Mouse (Mus musculus): Measurements from ENCODE around the gene Itpr1. TPM values are rescaled to one million over a fixed set of nuclear protein-coding genes. Genes with fewer than 3 reads are reported as not detected.

The Itpr1 gene
- polyA plus RNA-seq, 1 experiment from 2014 or later = 14.6 TPM

DNA sequence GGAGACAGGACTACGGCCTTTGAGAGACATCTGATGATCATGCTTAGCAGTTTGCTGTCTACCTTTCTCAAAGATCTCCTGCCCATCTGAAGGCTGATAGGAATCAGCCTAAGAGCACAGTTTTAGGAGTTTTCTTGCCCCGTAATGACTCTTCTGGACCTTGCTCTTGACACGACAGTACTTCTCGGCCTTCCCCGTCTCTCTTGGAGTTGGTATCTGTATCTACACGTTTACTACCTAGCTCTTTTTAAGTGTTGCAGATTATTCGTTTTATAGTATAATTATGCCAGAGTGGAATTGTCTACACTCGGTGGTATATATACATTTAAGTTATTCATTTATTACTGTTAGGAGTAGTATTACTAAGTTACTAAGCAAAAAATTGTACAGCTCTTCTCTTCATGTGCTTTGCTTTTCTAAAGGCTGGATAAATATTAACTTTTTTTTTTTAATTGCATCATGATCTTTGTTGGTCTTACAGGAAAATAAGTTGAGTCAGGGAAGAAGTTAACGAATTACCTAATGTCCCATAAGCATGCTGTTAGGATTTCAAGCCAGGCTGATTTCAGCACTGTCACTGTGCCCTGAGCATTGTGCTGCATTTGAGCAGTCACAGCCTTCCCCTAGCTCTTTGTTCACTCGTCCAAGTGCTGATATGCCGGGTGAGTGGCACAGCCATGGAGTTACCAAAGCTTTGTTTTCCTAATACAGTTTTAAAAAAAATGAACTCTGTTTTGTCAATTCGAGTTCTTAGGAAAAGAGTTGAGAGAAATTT, 64.9 kb downstream of the Itpr1 start:
- H3K27ac ChIP-seq = no peak overlapping the region

DNA sequence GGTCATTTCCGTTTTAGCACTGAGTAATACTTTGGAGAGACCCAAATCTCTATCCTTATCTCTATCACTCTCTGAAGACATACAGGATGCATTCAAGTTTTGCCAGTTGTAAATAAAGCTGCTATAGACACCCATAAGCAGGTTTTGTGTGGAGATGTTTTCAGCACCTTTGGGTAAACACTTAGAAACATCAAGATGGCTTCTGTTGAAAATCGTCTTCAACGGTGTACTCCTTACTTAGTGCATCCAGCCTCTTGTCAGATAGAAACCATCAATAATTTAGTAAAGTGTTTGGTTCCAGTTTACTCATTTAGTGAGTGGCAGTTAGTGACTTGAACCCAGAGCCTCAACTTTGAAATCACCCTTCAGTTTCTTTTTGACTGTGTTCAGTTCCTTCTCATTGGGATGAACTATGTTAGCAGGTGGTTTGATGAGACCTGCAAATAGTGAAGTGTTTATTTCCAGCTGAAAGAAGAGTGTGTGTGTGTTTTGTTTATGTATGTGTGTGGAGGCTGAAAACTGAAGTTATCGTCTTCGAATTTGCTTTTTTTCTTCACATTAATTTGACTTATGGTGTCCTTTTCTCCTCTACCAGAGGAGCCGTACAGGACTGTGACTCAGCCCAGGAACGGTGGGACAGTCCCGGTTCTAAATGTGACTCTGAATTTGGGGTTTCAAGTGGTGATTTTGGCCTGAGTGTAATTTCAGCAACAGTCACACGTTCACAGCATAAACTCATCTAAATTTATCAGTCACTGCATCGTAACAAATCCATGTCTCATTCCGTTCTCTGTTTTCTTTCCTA, 66.1 kb downstream of the Itpr1 start:
- no peak overlapping the region for H3K4me3 ChIP-seq
- DNase-seq (ENCODE audit: low spot score) = no peak
- H3K9me3 ChIP-seq = no peaks in the 10 kb centered on the region
- no peak overlapping the region for H3K27ac ChIP-seq
- H3K4me1 ChIP-seq = peaks cover 35% of the 10 kb centered on the region
- WGBS = 84% methylated on average over 11 of the region's 11 CpGs
- no peaks in the 10 kb centered on the region for H3K36me3 ChIP-seq
- no peaks in the 10 kb centered on the region for H3K27me3 ChIP-seq (ENCODE audit: insufficient read depth, poor library complexity, severe bottlenecking)

More for the DNA sequence above, 64.9 kb downstream of the Itpr1 start:
- Histone ChIP-seq H3K27me3 (ENCODE audit: insufficient read depth, poor library complexity, severe bottlenecking) (no peaks in the 10 kb centered on the region), H3K4me3 (no peak overlapping the region), H3K36me3 (no peaks in the 10 kb centered on the region), H3K4me1 (peaks cover 45% of the 10 kb centered on the region), H3K9me3 (no peaks in the 10 kb centered on the region)
- DNase-seq (ENCODE audit: low spot score) = no peak
- WGBS = 70% methylated on average over 12 of the region's 12 CpGs

- Histone ChIP-seq H3K4me3 (peak overlapping the region; percentile 19; the same call in 1 of the 2 replicates), H3K36me3 (no peaks in the 10 kb centered on the region), H3K4me1 (peaks cover 12% of the 10 kb centered on the region; the same call in 1 of the 2 replicates), H3K27ac (no peak overlapping the region), H3K27me3 (ENCODE audit: insufficient read depth, poor library complexity, severe bottlenecking) (no peaks in the 10 kb centered on the region), H3K9me3 (no peaks in the 10 kb centered on the region)
- DNase-seq (ENCODE audit: low spot score) = no peak
- WGBS = 30% methylated on average over 4 of the region's 4 CpGs
Observed at GRCm38 (mm10) chr6:108282131-108282530, 69.2 kb downstream of the Itpr1 start.

DNA sequence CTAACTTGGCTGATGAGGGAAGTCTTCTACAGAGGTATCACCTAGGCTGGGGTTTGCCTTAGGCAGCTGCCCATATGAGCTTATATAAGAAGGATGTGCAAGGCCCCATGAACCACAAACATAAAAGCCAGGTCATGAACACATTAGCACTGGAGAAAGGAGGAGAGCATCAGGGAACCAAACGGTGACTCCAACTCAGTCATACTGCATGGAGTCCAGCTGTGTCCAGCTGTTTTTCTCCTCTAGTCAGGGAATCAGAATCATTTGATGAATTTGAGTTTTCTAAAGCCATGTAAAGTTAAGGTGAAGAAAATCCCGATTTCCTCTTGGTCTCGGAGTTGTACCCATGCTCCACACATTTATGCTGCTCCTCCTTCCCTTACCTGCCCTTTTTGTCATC, 69.7 kb downstream of the Itpr1 start:
- no peak overlapping the region for H3K27ac ChIP-seq

GRCm38 (mm10) chr6:108284688-108285087, 71.8 kb downstream of the Itpr1 start:
- Histone ChIP-seq H3K4me1 (peaks cover 14% of the 10 kb centered on the region; the same call in 1 of the 2 replicates), H3K9me3 (no peaks in the 10 kb centered on the region), H3K27ac (no peak overlapping the region), H3K36me3 (0 out of 2 replicates have a peak, but pooled peaks cover 3% of the 10 kb centered on the region), H3K27me3 (ENCODE audit: insufficient read depth, poor library complexity, severe bottlenecking) (no peaks in the 10 kb centered on the region), H3K4me3 (no peak overlapping the region)
- whole genome bisulfite sequencing = 90% methylated on average over 3 of the region's 3 CpGs
- no peak for DNase-seq (ENCODE audit: low spot score)

More for the DNA sequence above, 69.7 kb downstream of the Itpr1 start:
- Histone ChIP-seq H3K9me3 (no peaks in the 10 kb centered on the region), H3K36me3 (0 out of 2 replicates have a peak, but pooled peaks cover 3% of the 10 kb centered on the region), H3K4me3 (no peak overlapping the region; the same call in 1 of the 2 replicates), H3K27me3 (ENCODE audit: insufficient read depth, poor library complexity, severe bottlenecking) (no peaks in the 10 kb centered on the region), H3K4me1 (peaks cover 10% of the 10 kb centered on the region; the same call in 1 of the 2 replicates)
- no peak for DNase-seq (ENCODE audit: low spot score)
- 84% methylated on average over 3 of the region's 3 CpGs for WGBS

GRCm38 (mm10) chr6:108288979-108289378, 76.1 kb downstream of the Itpr1 start:
- Histone ChIP-seq H3K4me1 (peaks cover 7% of the 10 kb centered on the region), H3K36me3 (0 out of 2 replicates have a peak, but pooled peaks cover 3% of the 10 kb centered on the region), H3K9me3 (no peaks in the 10 kb centered on the region), H3K4me3 (no peak overlapping the region), H3K27me3 (ENCODE audit: insufficient read depth, poor library complexity, severe bottlenecking) (no peaks in the 10 kb centered on the region), H3K27ac (no peak overlapping the region)
- 64% methylated on average over 3 of the region's 3 CpGs for WGBS
- no peak for DNase-seq (ENCODE audit: low spot score)

GRCm38 (mm10) chr6:108290978-108291377, 78.1 kb downstream of the Itpr1 start:
- Histone ChIP-seq H3K36me3 (0 out of 2 replicates have a peak, but pooled peaks cover 3% of the 10 kb centered on the region), H3K27ac (no peak overlapping the region), H3K4me3 (no peak overlapping the region), H3K4me1 (peaks cover 23% of the 10 kb centered on the region), H3K9me3 (no peaks in the 10 kb centered on the region), H3K27me3 (ENCODE audit: insufficient read depth, poor library complexity, severe bottlenecking) (no peaks in the 10 kb centered on the region)
- WGBS = 81% methylated on average over 2 of the region's 2 CpGs
- DNase-seq (ENCODE audit: low spot score) = no peak

GRCm38 (mm10) chr6:108291556-108291955, 78.7 kb downstream of the Itpr1 start:
- 87% methylated on average over 3 of the region's 3 CpGs for WGBS
- H3K9me3 ChIP-seq = no peaks in the 10 kb centered on the region

GRCm38 (mm10) chr6:108301856-108302255, 89.0 kb downstream of the Itpr1 start:
- no peaks in the 10 kb centered on the region for H3K27me3 ChIP-seq (ENCODE audit: insufficient read depth, poor library complexity, severe bottlenecking)
- no peak overlapping the region for H3K27ac ChIP-seq
- H3K9me3 ChIP-seq = no peaks in the 10 kb centered on the region
- peaks cover 48% of the 10 kb centered on the region for H3K4me1 ChIP-seq
- no peaks in the 10 kb centered on the region for H3K36me3 ChIP-seq
- no peak for DNase-seq (ENCODE audit: low spot score)
- H3K4me3 ChIP-seq = no peak overlapping the region
- WGBS = 78% methylated on average over 5 of the region's 5 CpGs

More at GRCm38 (mm10) chr6:108291556-108291955, 78.7 kb downstream of the Itpr1 start:
- DNase-seq (ENCODE audit: low spot score) = no peak
- H3K36me3 ChIP-seq = 0 out of 2 replicates have a peak, but pooled peaks cover 3% of the 10 kb centered on the region
- H3K27ac ChIP-seq = no peak overlapping the region
- no peak overlapping the region for H3K4me3 ChIP-seq
- H3K27me3 ChIP-seq (ENCODE audit: insufficient read depth, poor library complexity, severe bottlenecking) = no peaks in the 10 kb centered on the region
- H3K4me1 ChIP-seq = peaks cover 23% of the 10 kb centered on the region

- 83% methylated on average over 12 of the region's 12 CpGs for WGBS
- Histone ChIP-seq H3K4me1 (peaks cover 59% of the 10 kb centered on the region), H3K9me3 (no peaks in the 10 kb centered on the region), H3K27me3 (ENCODE audit: insufficient read depth, poor library complexity, severe bottlenecking) (no peaks in the 10 kb centered on the region), H3K4me3 (no peak overlapping the region), H3K36me3 (no peaks in the 10 kb centered on the region), H3K27ac (0 out of 2 replicates have a peak overlapping the region, but pooled peaks have one; percentile 89)
- DNase-seq (ENCODE audit: low spot score) = no peak
Observed at GRCm38 (mm10) chr6:108303619-108304567, 91.0 kb downstream of the Itpr1 start.

- Histone ChIP-seq H3K27ac (peak overlapping the region; percentile 89), H3K9me3 (no peaks in the 10 kb centered on the region), H3K27me3 (ENCODE audit: insufficient read depth, poor library complexity, severe bottlenecking) (no peaks in the 10 kb centered on the region), H3K4me3 (peak overlapping the region; percentile 6; the same call in 1 of the 2 replicates), H3K36me3 (no peaks in the 10 kb centered on the region), H3K4me1 (peaks cover 66% of the 10 kb centered on the region)
- DNase-seq (ENCODE audit: low spot score) = no peak
- WGBS = 20% methylated on average over 12 of the region's 12 CpGs
Observed at GRCm38 (mm10) chr6:108305171-108305779, 92.4 kb downstream of the Itpr1 start.

GRCm38 (mm10) chr6:108306240-108306639, 93.3 kb downstream of the Itpr1 start:
- Histone ChIP-seq H3K4me1 (peaks cover 69% of the 10 kb centered on the region), H3K36me3 (no peaks in the 10 kb centered on the region), H3K27ac (peak overlapping the region; percentile 89), H3K4me3 (peak overlapping the region; percentile 51), H3K27me3 (ENCODE audit: insufficient read depth, poor library complexity, severe bottlenecking) (no peaks in the 10 kb centered on the region), H3K9me3 (no peaks in the 10 kb centered on the region)
- DNase-seq (ENCODE audit: low spot score) = no peak
- 15% methylated on average over 11 of the region's 11 CpGs for WGBS
